Mouse (Mus musculus): ENCODE measurements around the gene Fbp2. TPM values are rescaled to one million over a fixed set of nuclear protein-coding genes. Genes with fewer than 3 reads are reported as not detected.
A peak's percentile ranks its signal among the peaks of the same experiment; 100 is the strongest.

The Fbp2 gene
- polyA plus RNA-seq, 2 experiments, result 0.02 TPM; not detected in 1

- WGBS (ENCODE audit: insufficient replicate concordance), result 60% methylated on average over 2 of the region's 2 CpGs
- H3K9me3 ChIP-seq (ENCODE audit: control insufficient read depth, low read length), result no peaks in the 10 kb centered on the region
- 0 out of 4 replicates have a peak, but pooled peaks cover 0 to 2% of the 10 kb centered on the region in 2 experiments for H3K4me1 ChIP-seq (replicated peaks; ENCODE audit: control insufficient read depth in 2 of 2, insufficient read depth in 2 of 2, low read length in 1 of 2)
- no peaks in the 10 kb centered on the region for H3K36me3 ChIP-seq (replicated peaks; ENCODE audit: control insufficient read depth, insufficient read depth, low read depth)
- no peak overlapping the region for H3K27ac ChIP-seq
- no peak overlapping the region for H3K9ac ChIP-seq (replicated peaks)
- TF ChIP-seq EP300 (IDR thresholded peaks at IDR 0.05; ENCODE audit: low read depth) (no peak), CTCF (IDR thresholded peaks at IDR 0.05; ENCODE audit: low read depth) (no peak)
- no peak overlapping the region for H3K4me3 ChIP-seq (ENCODE audit: insufficient read depth in 1 of 2, low read depth in 2 of 2, low read length in 2 of 2)
- H3K27me3 ChIP-seq (ENCODE audit: control insufficient read depth, insufficient read depth, low read length), result peaks cover 13% of the 10 kb centered on the region
- no peak overlapping the region for H3K4me2 ChIP-seq (ENCODE audit: low read depth)
- DNase-seq (ENCODE audit: low read depth in 3 of 3, low spot score in 3 of 3), result no peak
- ATAC-seq (ENCODE audit: insufficient read depth), result no peak
Measured at GRCm38 (mm10) chr13:62883436-62883835, 25.2 kb upstream of the Fbp2 start.

DNA sequence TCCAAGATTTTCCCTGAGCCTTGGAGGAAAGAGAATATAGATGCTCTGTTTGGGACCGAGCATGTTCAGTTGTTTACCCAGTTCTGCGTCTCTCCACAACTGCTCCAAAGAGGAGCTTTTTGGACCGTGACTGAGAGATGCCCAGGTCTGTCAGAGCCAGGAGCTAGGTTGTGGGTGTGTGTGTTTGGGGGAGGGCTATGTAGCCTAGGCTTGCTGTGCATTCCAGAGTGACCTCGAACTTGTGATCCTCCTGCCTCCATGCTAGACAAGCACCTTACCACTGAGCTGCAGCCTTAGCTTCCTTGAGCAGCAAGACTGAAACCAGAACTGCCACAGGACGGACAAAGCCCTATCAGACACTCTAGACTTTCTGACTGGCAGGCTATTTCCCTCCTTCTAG, 24.6 kb upstream of the Fbp2 start:
- Histone ChIP-seq H3K27ac (no peak overlapping the region), H3K36me3 (replicated peaks; ENCODE audit: control insufficient read depth, insufficient read depth, low read depth) (no peaks in the 10 kb centered on the region), H3K9ac (replicated peaks) (no peak overlapping the region), H3K27me3 (ENCODE audit: control insufficient read depth, insufficient read depth, low read length) (peaks cover 7% of the 10 kb centered on the region), H3K4me2 (ENCODE audit: low read depth) (no peak overlapping the region), H3K4me1 (replicated peaks; ENCODE audit: control insufficient read depth in 2 of 2, insufficient read depth in 2 of 2, low read length in 1 of 2) (0 out of 4 replicates have a peak, but pooled peaks cover 0 to 2% of the 10 kb centered on the region in 2 experiments), H3K9me3 (ENCODE audit: control insufficient read depth, low read length) (no peaks in the 10 kb centered on the region), H3K4me3 (ENCODE audit: insufficient read depth in 1 of 2, low read depth in 2 of 2, low read length in 2 of 2) (no peak overlapping the region)
- ATAC-seq (ENCODE audit: insufficient read depth), result no peak
- no peak for DNase-seq (ENCODE audit: low read depth in 3 of 3, low spot score in 3 of 3)
- no peak for TF ChIP-seq EP300 (IDR thresholded peaks at IDR 0.05; ENCODE audit: low read depth)
- 44% methylated on average over 5 of the region's 5 CpGs for WGBS (ENCODE audit: insufficient replicate concordance)

GRCm38 (mm10) chr13:62881336-62881735, 23.1 kb upstream of the Fbp2 start:
- TF ChIP-seq EP300 (IDR thresholded peaks at IDR 0.05; ENCODE audit: low read depth) (no peak), CTCF (IDR thresholded peaks at IDR 0.05; ENCODE audit: low read depth) (no peak)

GRCm38 (mm10) chr13:62879831-62880615, 21.8 kb upstream of the Fbp2 start:
- H3K36me3 ChIP-seq (replicated peaks; ENCODE audit: control insufficient read depth, insufficient read depth, low read depth), result no peaks in the 10 kb centered on the region
- H3K4me3 ChIP-seq (ENCODE audit: insufficient read depth in 1 of 2, low read depth in 2 of 2, low read length in 2 of 2), result no peak overlapping the region
- TF ChIP-seq CTCF (IDR thresholded peaks at IDR 0.05; ENCODE audit: low read depth), result no peak
- no peak for TF ChIP-seq EP300 (IDR thresholded peaks at IDR 0.05; ENCODE audit: low read depth)
- no peaks in the 10 kb centered on the region for H3K27me3 ChIP-seq (ENCODE audit: control insufficient read depth, insufficient read depth, low read length)
- H3K9ac ChIP-seq (replicated peaks), result no peak overlapping the region
- peak; percentile 2 to 4 (median 3) for DNase-seq (ENCODE audit: low read depth in 3 of 3, low spot score in 3 of 3)
- H3K27ac ChIP-seq, result no peak overlapping the region
- H3K9me3 ChIP-seq (ENCODE audit: control insufficient read depth, low read length), result no peaks in the 10 kb centered on the region
- H3K4me1 ChIP-seq (replicated peaks; ENCODE audit: control insufficient read depth in 2 of 2, insufficient read depth in 2 of 2, low read length in 1 of 2), result 0 out of 4 replicates have a peak, but pooled peaks cover 0 to 2% of the 10 kb centered on the region in 2 experiments
- WGBS (ENCODE audit: insufficient replicate concordance), result 20% methylated on average over 8 of the region's 8 CpGs
- no peak overlapping the region for H3K4me2 ChIP-seq (ENCODE audit: low read depth)
- ATAC-seq (ENCODE audit: insufficient read depth), result peak; percentile 45; the same call in 1 of the 2 replicates

More at GRCm38 (mm10) chr13:62881336-62881735, 23.1 kb upstream of the Fbp2 start:
- Histone ChIP-seq H3K27me3 (ENCODE audit: control insufficient read depth, insufficient read depth, low read length) (no peaks in the 10 kb centered on the region), H3K4me2 (ENCODE audit: low read depth) (no peak overlapping the region), H3K9ac (replicated peaks) (no peak overlapping the region), H3K9me3 (ENCODE audit: control insufficient read depth, low read length) (no peaks in the 10 kb centered on the region), H3K4me1 (replicated peaks; ENCODE audit: control insufficient read depth in 2 of 2, insufficient read depth in 2 of 2, low read length in 1 of 2) (0 out of 4 replicates have a peak, but pooled peaks cover 0 to 2% of the 10 kb centered on the region in 2 experiments), H3K36me3 (replicated peaks; ENCODE audit: control insufficient read depth, insufficient read depth, low read depth) (no peaks in the 10 kb centered on the region), H3K27ac (no peak overlapping the region), H3K4me3 (ENCODE audit: insufficient read depth in 1 of 2, low read depth in 2 of 2, low read length in 2 of 2) (no peak overlapping the region)
- ATAC-seq (ENCODE audit: insufficient read depth), result no peak
- no peak for DNase-seq (ENCODE audit: low read depth in 3 of 3, low spot score in 3 of 3)
- 64% methylated on average over 9 of the region's 9 CpGs for WGBS (ENCODE audit: insufficient replicate concordance)

GRCm38 (mm10) chr13:62879411-62879810, 21.2 kb upstream of the Fbp2 start:
- no peak overlapping the region for H3K27ac ChIP-seq
- DNase-seq (ENCODE audit: low read depth in 3 of 3, low spot score in 3 of 3) (no peak), ATAC-seq (ENCODE audit: insufficient read depth) (no peak)
- H3K4me1 ChIP-seq (replicated peaks; ENCODE audit: control insufficient read depth in 2 of 2, insufficient read depth in 2 of 2, low read length in 1 of 2), result 0 out of 4 replicates have a peak, but pooled peaks cover 0 to 2% of the 10 kb centered on the region in 2 experiments
- TF ChIP-seq EP300 (IDR thresholded peaks at IDR 0.05; ENCODE audit: low read depth) (no peak), CTCF (IDR thresholded peaks at IDR 0.05; ENCODE audit: low read depth) (no peak)
- no peak overlapping the region for H3K4me2 ChIP-seq (ENCODE audit: low read depth)
- 26% methylated on average over 6 of the region's 6 CpGs for WGBS (ENCODE audit: insufficient replicate concordance)
- H3K9ac ChIP-seq (replicated peaks), result no peak overlapping the region
- no peaks in the 10 kb centered on the region for H3K36me3 ChIP-seq (replicated peaks; ENCODE audit: control insufficient read depth, insufficient read depth, low read depth)
- H3K4me3 ChIP-seq (ENCODE audit: insufficient read depth in 1 of 2, low read depth in 2 of 2, low read length in 2 of 2), result no peak overlapping the region
- no peaks in the 10 kb centered on the region for H3K27me3 ChIP-seq (ENCODE audit: control insufficient read depth, insufficient read depth, low read length)
- no peaks in the 10 kb centered on the region for H3K9me3 ChIP-seq (ENCODE audit: control insufficient read depth, low read length)
